Mouse (Mus musculus): Measurements from ENCODE around the gene Chsy1. TPM values are rescaled to one million over a fixed set of nuclear protein-coding genes. Genes with fewer than 3 reads are reported as not detected.

The Chsy1 gene
- polyA plus RNA-seq, 1 experiment from 2014 or later: 15.1 TPM

DNA sequence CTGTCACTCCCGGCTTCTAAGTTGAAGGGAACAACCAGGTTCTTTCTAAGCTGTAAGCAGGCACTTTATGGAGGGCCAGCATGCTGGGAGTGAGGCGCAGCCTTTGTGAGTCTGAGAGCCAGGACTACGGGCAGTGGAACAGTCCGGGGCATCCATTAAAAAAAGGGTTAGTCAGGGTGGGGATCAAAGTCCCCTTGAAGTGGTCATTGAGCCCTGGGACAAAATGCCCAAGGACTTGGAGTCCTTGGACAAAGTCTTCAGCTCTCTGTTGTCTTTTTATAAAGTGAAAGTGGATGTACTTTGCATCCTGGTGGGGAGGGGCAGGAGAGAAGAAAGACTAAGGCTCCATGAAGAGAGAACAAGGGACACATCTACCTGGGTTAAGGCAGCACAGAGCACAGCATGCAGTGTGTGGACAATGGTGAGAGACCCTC lies 110.5 kb downstream of the Chsy1 start:
- TF ChIP-seq CTCF (IDR thresholded peaks at IDR 0.05): no peak

DNA sequence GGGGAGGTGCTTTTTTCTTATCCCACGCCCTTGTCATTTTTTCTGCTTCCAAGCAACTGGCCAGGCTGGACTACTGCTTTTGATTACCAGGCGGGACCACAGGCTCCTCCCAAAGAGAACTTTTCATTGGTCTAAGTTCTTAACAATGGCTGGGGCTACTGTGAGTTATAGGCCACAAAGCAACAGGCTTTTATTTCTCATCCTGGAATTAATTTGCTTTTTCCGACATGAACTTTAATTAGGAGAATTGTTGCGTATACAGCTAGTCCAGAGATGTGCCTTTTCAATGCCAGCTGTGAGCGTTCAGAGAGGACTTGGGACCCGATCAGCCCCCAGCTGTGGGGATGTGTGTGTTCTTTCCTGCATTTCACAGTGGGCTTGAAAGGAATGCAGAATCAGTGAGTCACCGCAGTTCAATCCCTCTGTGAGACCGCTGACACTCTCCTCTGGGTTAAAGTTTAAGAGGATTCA lies 113.3 kb downstream of the Chsy1 start:
- in situ Hi-C loops (cut with MboI; ENCODE audit: low pct_unique_long_range_greater_than_20kb): no loop called here
- ATAC-seq: peak; percentile 55
- TF ChIP-seq CTCF (IDR thresholded peaks at IDR 0.05): no peak
- POLR2A ChIA-PET: no interaction called here
- CTCF ChIA-PET: no interaction called here
- no peak for DNase-seq (ENCODE audit: low read depth, low spot score)
- H3K27me3 ChIP-seq: no peaks in the 10 kb centered on the region

More for the DNA sequence above, 110.5 kb downstream of the Chsy1 start:
- DNase-seq (ENCODE audit: low read depth, low spot score): no peak
- ChIA-PET CTCF (no interaction called here), POLR2A (no interaction called here)
- ATAC-seq: no peak
- H3K27me3 ChIP-seq: no peaks in the 10 kb centered on the region
- in situ Hi-C loops (cut with MboI; ENCODE audit: low pct_unique_long_range_greater_than_20kb): no loop called here

Other genes with a start within 250 kb of the Chsy1 start
- 3.0 TPM for gene Pcsk6, start 247.8 kb upstream of the Chsy1 start, polyA plus RNA-seq (2021)
- not detected for gene Gm45213, start 65.9 kb upstream of the Chsy1 start, polyA plus RNA-seq (2021)
- 54.6 TPM for gene Snrpa1, start 50.5 kb upstream of the Chsy1 start, polyA plus RNA-seq (2021)
- 95.1 TPM for gene Selenos, start 29.9 kb upstream of the Chsy1 start, polyA plus RNA-seq (2021)

Data from Patski (cell line).